ENCODE assay signal across 19 mouse cellular contexts in genomic region chr12:111324536-111324935, GRCm38 (mm10). TPM values are rescaled to one million over a fixed set of nuclear protein-coding genes. Genes with fewer than 3 reads are reported as not detected.
A peak's percentile ranks its signal among the peaks of the same experiment; 100 is the strongest.
DNase-seq lines count a peak whose midpoint lies in the region; ATAC-seq lines count a peak whose summit lies in the region.
"Had no signal": no experiment of that assay in that cellular context is flagged by ENCODE, and none has a peak within 500 bp of the region (broad histone marks: within the 10 kb centered on the region; RNA-seq: fewer than 3 reads in every experiment).

No protein-coding gene starts in this region.

- no peaks in the 10 kb centered on the region for H3K27me3 ChIP-seq in midbrain, embryonic 11.5 days (ENCODE audit: control insufficient read depth, insufficient read depth, low read length)
- no peaks in the 10 kb centered on the region for H3K27me3 ChIP-seq in heart, embryonic 10.5 days (ENCODE audit: insufficient read depth, poor library complexity, severe bottlenecking)
- H3K27me3 ChIP-seq: forebrain, embryonic 13.5 days; heart, embryonic 13.5 days; hindbrain, embryonic 13.5 days had no signal

- H3K4me1 ChIP-seq in midbrain, embryonic 11.5 days (ENCODE audit: control insufficient read depth, insufficient read depth, low read length): no peaks in the 10 kb centered on the region
- no peaks in the 10 kb centered on the region for H3K4me1 ChIP-seq in heart, embryonic 10.5 days
- H3K4me1 ChIP-seq: embryonic facial prominence, embryonic 10.5 days; forebrain, embryonic 13.5 days; hindbrain, embryonic 13.5 days had no signal

- H3K4me2 ChIP-seq in midbrain, embryonic 11.5 days: no peak overlapping the region
- H3K4me2 ChIP-seq: forebrain, embryonic 13.5 days; heart, embryonic 13.5 days; hindbrain, embryonic 13.5 days had no signal

- peaks cover 35% of the 10 kb centered on the region for H3K36me3 ChIP-seq in midbrain, embryonic 11.5 days (ENCODE audit: control insufficient read depth, insufficient read depth, low read length)
- H3K36me3 ChIP-seq in heart, embryonic 10.5 days: peaks cover 100% of the 10 kb centered on the region
- H3K36me3 ChIP-seq: G1E had no signal

- 95% methylated on average over 21 of the region's 21 CpGs for WGBS in midbrain, embryonic 11.5 days
- WGBS in heart, embryonic 10.5 days: 94% methylated on average over 21 of the region's 21 CpGs

- H3K4me3 ChIP-seq in midbrain, embryonic 11.5 days (ENCODE audit: low read depth, low read length): no peak overlapping the region
- no peak overlapping the region for H3K4me3 ChIP-seq in heart, embryonic 10.5 days
- H3K4me3 ChIP-seq: embryonic facial prominence, embryonic 10.5 days; forebrain, embryonic 13.5 days; gastrocnemius, adult 2 months; heart, embryonic 13.5 days; hindbrain, embryonic 13.5 days had no signal

- ATAC-seq in midbrain, embryonic 11.5 days (ENCODE audit: low FRiP score): no peak
- ATAC-seq: forebrain, embryonic 13.5 days; forebrain, postnatal 0 days; intestine, embryonic 16.5 days had no signal

- peak; percentile 88 for DNase-seq in brain, adult 2 months (ENCODE audit: low read depth, low spot score)
- DNase-seq in cerebellum, adult 11-12 months: peak; percentile 85
- peak; percentile 87 for DNase-seq in cerebellum, adult 9-10 months
- DNase-seq in cerebellum, postnatal 25 days: peak; percentile 79 to 81
- DNase-seq in midbrain, embryonic 11.5 days (ENCODE audit: low spot score, missing footprints): no peak
- DNase-seq in heart, embryonic 10.5 days (ENCODE audit: low spot score): no peak
- no peak for DNase-seq in thymus, postnatal 25 days
- DNase-seq: adrenal gland, postnatal 10 days; forebrain, postnatal 0 days; gastrocnemius, adult 2 months; gastrocnemius, postnatal 25 days; kidney, adult 8-10 months had no signal

- H3K9ac ChIP-seq in midbrain, embryonic 11.5 days (ENCODE audit: low read length): no peak overlapping the region
- H3K9ac ChIP-seq: forebrain, embryonic 13.5 days; forebrain, postnatal 0 days; heart, embryonic 13.5 days; hindbrain, embryonic 13.5 days had no signal

- H3K27ac ChIP-seq in midbrain, embryonic 11.5 days (ENCODE audit: low read depth, low read length): no peak overlapping the region
- H3K27ac ChIP-seq in heart, embryonic 10.5 days: no peak overlapping the region
- H3K27ac ChIP-seq: embryonic facial prominence, embryonic 10.5 days; forebrain, embryonic 13.5 days; gastrocnemius, adult 2 months; heart, embryonic 13.5 days; hindbrain, embryonic 13.5 days; kidney, postnatal 0 days had no signal

- no peaks in the 10 kb centered on the region for H3K9me3 ChIP-seq in midbrain, embryonic 11.5 days (ENCODE audit: control insufficient read depth, low read length)
- H3K9me3 ChIP-seq in heart, embryonic 10.5 days: no peaks in the 10 kb centered on the region
- H3K9me3 ChIP-seq: embryonic facial prominence, embryonic 10.5 days; forebrain, embryonic 13.5 days; G1E; heart, embryonic 13.5 days; hindbrain, embryonic 13.5 days had no signal

RNA-seq across cellular contexts. Expression of gene Cdc42bpb, which starts 53.0 kb away (rescaled TPM):
- 28.1 and 28.2 TPM in 2 replicates for polyA plus RNA-seq in midbrain, embryonic 11.5 days (2014; fragmentation: Nextera tagmentation; extraction: Ambion mirVana)
- polyA plus RNA-seq in heart, embryonic 10.5 days (2016; fragmentation: Nextera tagmentation; extraction: Ambion mirVana): 27.8 and 33.1 TPM in 2 replicates
- polyA plus RNA-seq: G1E had no signal

RNA-seq across cellular contexts. Expression of gene Amn, which starts 53.6 kb away (rescaled TPM):
- 0.22 TPM in 1 of 2 replicates, not detected in the other for polyA plus RNA-seq in midbrain, embryonic 11.5 days (2014; fragmentation: Nextera tagmentation; extraction: Ambion mirVana)
- 2.7 and 3.2 TPM in 2 replicates for polyA plus RNA-seq in heart, embryonic 10.5 days (2016; fragmentation: Nextera tagmentation; extraction: Ambion mirVana)

Comparison
In these comparisons a context has a peak if more than half of its experiments do, and no peak if none do; other contexts are left out.
1. DNase-seq: peak in brain, adult 2 months (single experiment), cerebellum, adult 11-12 months (single experiment), cerebellum, adult 9-10 months (single experiment) and cerebellum, postnatal 25 days (2 of 2); none in midbrain, embryonic 11.5 days (single experiment), heart, embryonic 10.5 days (single experiment) and thymus, postnatal 25 days (single experiment).